Mouse (Mus musculus) liver, postnatal 0 days (tissue): Measurements from ENCODE around the gene U2af1l4. TPM values are rescaled to one million over a fixed set of nuclear protein-coding genes. Genes with fewer than 3 reads are reported as not detected.

Experiments
- ATAC-seq: fragments of 200-750 bp; cut with Nextera tagmentation; 2 replicates; pipeline ENCODE4 v1.8.0; 2017; ENCODE audit warnings: mild to moderate bottlenecking, moderate library complexity
- DNase-seq: peaks from one replicate; pipeline ENCODE4 v3.0.0-alpha.2; 2016
- H3K27ac ChIP-seq: fragments of 300-500 bp; sonication (generic); 2 replicates; pipeline ENCODE4 v1.5.1; 2014; ENCODE audit warnings: antibody characterized with exemption, moderate library complexity, mild to moderate bottlenecking, low read depth
- H3K27me3 ChIP-seq: fragments of 300-500 bp; sonication (generic); 2 replicates; pipeline ENCODE4 v1.6.1; 2014; ENCODE audit warnings: low read length, control low read depth, mixed read lengths; ENCODE audit not compliant: insufficient read depth
- H3K36me3 ChIP-seq: fragments of 300-500 bp; sonication (generic); replicated peaks from 2 replicates; pipeline ENCODE4 v1.6.1; 2014; ENCODE audit warnings: mild to moderate bottlenecking, control low read depth, low read length, moderate library complexity, mixed read lengths; ENCODE audit not compliant: insufficient read depth
- H3K4me1 ChIP-seq: fragments of 300-500 bp; sonication (generic); 2 replicates; pipeline ENCODE4 v1.6.1; 2014; ENCODE audit warnings: antibody characterized with exemption, mild to moderate bottlenecking, control low read depth; ENCODE audit not compliant: insufficient read depth
- H3K4me2 ChIP-seq: fragments of 300-500 bp; sonication (generic); 2 replicates; pipeline ENCODE4 v1.6.1; 2014; ENCODE audit warnings: low read depth, mild to moderate bottlenecking, low read length, moderate library complexity, mixed read lengths
- H3K4me3 ChIP-seq: fragments of 300-500 bp; sonication (generic); 2 replicates; pipeline ENCODE4 v1.5.1; 2014; ENCODE audit warnings: low read depth, low read length
- H3K9ac ChIP-seq: fragments of 300-500 bp; sonication (generic); replicated peaks from 2 replicates; pipeline ENCODE4 v1.6.1; 2014; ENCODE audit warnings: mild to moderate bottlenecking, moderate library complexity
- H3K9me3 ChIP-seq: fragments of 300-500 bp; sonication (generic); 2 replicates; pipeline ENCODE4 v1.6.1; 2016; ENCODE audit warnings: mild to moderate bottlenecking, control low read depth, low read length, mixed read lengths
- CTCF ChIP-seq: sonication (generic); IDR thresholded peaks from 2 replicates; pipeline ENCODE4 v1.5.1; 2016; ENCODE audit warnings: antibody characterized with exemption, low read depth
- EP300 ChIP-seq: IDR thresholded peaks from 2 replicates; pipeline ENCODE4 v1.6.1; 2016; ENCODE audit warnings: antibody characterized with exemption, low read depth, mild to moderate bottlenecking
- WGBS: fragments of 180-500 bp; shearing (Covaris S2); extraction: QIAGEN DNeasy Blood & Tissue Kit; methylation state at CpG from one replicate; pipeline ENCODE4 v1.1.7; 2014; ENCODE audit not compliant: insufficient replicate concordance; 5-methylcytosine and 5-hydroxymethylcytosine counted together
- polyA plus RNA-seq: library from polyadenylated mRNA; unstranded; fragments of >200 nt; fragmentation: Nextera tagmentation; extraction: Ambion mirVana; gene quantifications from 2 replicates; pipeline ENCODE4 v1.2.1, GENCODE M21; 2015

U2af1l4 gene
- polyA plus RNA-seq, 1 experiment from 2014 or later, result 34.4 TPM

GRCm38 (mm10) chr7:30564970-30565571, 2.0 kb downstream of the U2af1l4 start, which contains the start of gene Igflr1:
TSS of gene Igflr1 (plus strand) at chr7:30565427.
- peaks cover 42% of the 10 kb centered on the region for H3K36me3 ChIP-seq
- DNase-seq (no peak), ATAC-seq (no peak)
- H3K9me3 ChIP-seq, result no peaks in the 10 kb centered on the region
- peaks cover 14% of the 10 kb centered on the region for H3K4me1 ChIP-seq
- H3K4me2 ChIP-seq, result no peak within 1 kb of the TSS
- no peak for TF ChIP-seq CTCF
- H3K4me3 ChIP-seq, result no peak within 1 kb of the TSS
- H3K9ac ChIP-seq, result no peak within 1 kb of the TSS
- no peaks in the 10 kb centered on the region for H3K27me3 ChIP-seq
- H3K27ac ChIP-seq, result no peak within 1 kb of the TSS
- 89% methylated on average over 12 of the region's 12 CpGs for WGBS

DNA sequence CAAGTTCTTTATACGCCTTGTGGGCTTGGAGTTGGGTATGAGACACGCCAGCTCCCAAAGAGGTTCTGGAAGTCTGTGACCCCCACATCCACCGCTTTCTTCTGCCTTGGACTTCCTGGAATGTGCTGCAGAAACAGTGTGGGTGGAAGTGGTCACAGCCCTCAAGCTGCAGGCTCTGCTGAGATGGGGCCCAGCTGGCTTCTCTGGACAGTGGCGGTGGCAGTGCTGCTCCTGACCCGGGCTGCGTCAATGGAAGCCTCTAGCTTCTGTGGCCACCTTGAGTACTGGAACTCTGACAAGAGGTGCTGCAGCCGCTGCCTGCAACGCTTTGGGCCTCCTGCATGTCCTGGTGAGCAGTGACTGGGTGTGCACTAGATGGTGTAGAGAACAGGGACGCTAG, 2.9 kb downstream of the U2af1l4 start:
- peaks cover 14% of the 10 kb centered on the region for H3K4me1 ChIP-seq
- no peak for TF ChIP-seq EP300
- TF ChIP-seq CTCF, result no peak
- H3K4me2 ChIP-seq, result no peak overlapping the region
- no peak overlapping the region for H3K4me3 ChIP-seq
- no peaks in the 10 kb centered on the region for H3K9me3 ChIP-seq
- no peak for ATAC-seq
- no peak overlapping the region for H3K9ac ChIP-seq
- H3K27me3 ChIP-seq, result no peaks in the 10 kb centered on the region
- peaks cover 52% of the 10 kb centered on the region for H3K36me3 ChIP-seq
- DNase-seq, result no peak
- WGBS, result 80% methylated on average over 9 of the region's 9 CpGs
- H3K27ac ChIP-seq, result no peak overlapping the region

DNA sequence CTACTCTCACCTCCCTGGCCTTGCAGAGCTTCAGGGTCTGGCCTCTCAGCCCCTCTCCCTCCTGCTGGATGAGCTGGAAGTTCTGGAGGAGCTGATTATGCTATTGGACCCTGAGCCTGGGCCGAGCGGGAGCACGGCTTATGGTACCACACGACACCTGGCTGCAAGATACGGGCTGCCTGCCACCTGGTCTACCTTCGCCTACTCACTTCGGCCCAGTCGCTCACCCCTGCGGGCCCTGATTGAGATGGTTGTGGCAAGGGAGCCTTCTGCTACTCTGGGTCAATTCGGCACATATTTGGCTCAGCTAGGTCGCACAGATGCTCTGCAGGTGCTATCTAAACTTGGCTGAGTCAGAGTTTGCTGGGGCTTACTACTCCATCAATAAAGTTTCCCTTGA, 4.5 kb downstream of the U2af1l4 start:
- TF ChIP-seq CTCF (no peak), EP300 (no peak)
- no peak for DNase-seq
- 91% methylated on average over 11 of the region's 11 CpGs for WGBS
- Histone ChIP-seq H3K4me1 (peaks cover 8% of the 10 kb centered on the region), H3K9me3 (no peaks in the 10 kb centered on the region), H3K9ac (no peak overlapping the region), H3K27me3 (no peaks in the 10 kb centered on the region), H3K36me3 (peaks cover 63% of the 10 kb centered on the region), H3K27ac (no peak overlapping the region), H3K4me2 (no peak overlapping the region), H3K4me3 (no peak overlapping the region)
- ATAC-seq, result no peak

DNA sequence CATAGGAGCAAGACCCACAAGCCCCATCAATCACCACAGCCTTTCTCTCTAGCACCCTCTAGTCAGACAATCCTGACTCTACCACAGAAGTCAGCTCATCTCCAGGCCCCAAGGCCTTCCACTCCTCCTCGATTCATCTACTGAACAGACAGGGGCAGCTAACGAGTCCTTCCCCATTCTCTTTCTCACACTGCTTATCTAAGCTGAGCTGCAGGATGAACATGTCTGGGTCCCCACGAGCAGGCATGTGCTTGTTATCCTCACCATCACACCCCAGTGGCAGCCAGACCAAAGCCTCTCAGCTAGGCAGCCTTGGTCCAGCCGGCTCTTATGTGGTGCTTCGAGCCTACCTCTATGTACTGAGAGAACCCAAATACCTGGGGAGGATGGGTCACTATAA, 9.3 kb downstream of the U2af1l4 start:
- TF ChIP-seq CTCF (peak; percentile 15; the same call in 1 of the 2 replicates), EP300 (no peak)
- Histone ChIP-seq H3K27ac (no peak overlapping the region), H3K4me1 (no peaks in the 10 kb centered on the region), H3K36me3 (peaks cover 89% of the 10 kb centered on the region), H3K27me3 (no peaks in the 10 kb centered on the region), H3K9ac (no peak overlapping the region), H3K4me2 (no peak overlapping the region), H3K9me3 (no peaks in the 10 kb centered on the region), H3K4me3 (no peak overlapping the region)
- no peak for DNase-seq
- peak; percentile 56 for ATAC-seq
- 67% methylated on average over 5 of the region's 5 CpGs for WGBS

GRCm38 (mm10) chr7:30572969-30573368, 9.9 kb downstream of the U2af1l4 start:
- 64% methylated on average over 2 of the region's 2 CpGs for WGBS
- no peak overlapping the region for H3K27ac ChIP-seq
- ATAC-seq, result peak; percentile 83

GRCm38 (mm10) chr7:30579950-30580349, 16.8 kb downstream of the U2af1l4 start:
- Histone ChIP-seq H3K4me3 (no peak overlapping the region), H3K9me3 (no peaks in the 10 kb centered on the region), H3K9ac (no peak overlapping the region), H3K4me2 (no peak overlapping the region), H3K4me1 (no peaks in the 10 kb centered on the region), H3K27ac (no peak overlapping the region), H3K36me3 (peaks cover 94% of the 10 kb centered on the region), H3K27me3 (no peaks in the 10 kb centered on the region)
- ATAC-seq (no peak), DNase-seq (no peak)
- no peak for TF ChIP-seq CTCF
- no peak for TF ChIP-seq EP300
- 83% methylated on average over 8 of the region's 8 CpGs for WGBS

More at GRCm38 (mm10) chr7:30572969-30573368, 9.9 kb downstream of the U2af1l4 start:
- Histone ChIP-seq H3K27me3 (no peaks in the 10 kb centered on the region), H3K4me1 (no peaks in the 10 kb centered on the region), H3K4me3 (no peak overlapping the region), H3K9me3 (no peaks in the 10 kb centered on the region), H3K9ac (no peak overlapping the region), H3K36me3 (peaks cover 89% of the 10 kb centered on the region), H3K4me2 (no peak overlapping the region)
- TF ChIP-seq EP300 (peak; percentile 87), CTCF (no peak)
- peak; percentile 58 for DNase-seq

DNA sequence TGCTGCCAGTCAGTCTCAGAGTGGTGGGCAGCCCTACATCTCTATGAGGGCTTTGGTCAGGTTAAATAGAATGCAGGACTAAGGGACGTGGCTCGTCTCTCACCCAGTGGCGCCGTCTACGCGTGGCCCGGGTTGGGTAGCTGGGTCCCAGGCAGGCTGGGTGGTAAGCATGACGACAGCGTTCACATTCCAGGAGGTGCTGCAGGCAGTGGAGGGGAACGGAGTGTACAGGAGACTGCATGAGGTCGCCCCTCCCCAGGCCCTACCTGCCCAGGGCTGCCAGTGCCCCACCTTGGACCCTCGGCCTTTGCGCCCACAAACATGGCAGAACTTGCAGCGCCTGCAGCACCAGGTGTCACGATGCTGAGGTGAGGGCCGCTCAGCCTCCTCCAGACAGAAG, 18.4 kb downstream of the U2af1l4 start:
- no peaks in the 10 kb centered on the region for H3K4me1 ChIP-seq
- ATAC-seq, result no peak
- H3K27me3 ChIP-seq, result no peaks in the 10 kb centered on the region
- 94% methylated on average over 16 of the region's 16 CpGs for WGBS
- H3K36me3 ChIP-seq, result peaks cover 94% of the 10 kb centered on the region
- DNase-seq, result no peak
- TF ChIP-seq CTCF (no peak), EP300 (no peak)
- H3K4me2 ChIP-seq, result no peak overlapping the region
- H3K27ac ChIP-seq, result no peak overlapping the region
- no peaks in the 10 kb centered on the region for H3K9me3 ChIP-seq
- no peak overlapping the region for H3K4me3 ChIP-seq
- H3K9ac ChIP-seq, result no peak overlapping the region
